Mouse (Mus musculus): ENCODE measurements around the gene Aurkb.
A peak's percentile ranks its signal among the peaks of the same experiment; 100 is the strongest.

Gene Aurkb

GRCm38 (mm10) chr11:69064259-69065133 is 19.0 kb downstream of the Aurkb start:
- DNase-seq = no peak

GRCm38 (mm10) chr11:69065394-69065925 is 20.0 kb downstream of the Aurkb start:
- no peak for DNase-seq

GRCm38 (mm10) chr11:69066163-69066861 is 20.9 kb downstream of the Aurkb start:
- DNase-seq = peak; percentile 30 to 49

- DNase-seq = peak; percentile 93 to 94
Measured at GRCm38 (mm10) chr11:69066956-69067355, 21.5 kb downstream of the Aurkb start.

- DNase-seq = no peak
Measured at GRCm38 (mm10) chr11:69067601-69068000, 22.2 kb downstream of the Aurkb start.

- DNase-seq = peak in 1 of 2 experiments; percentile 67
Measured at GRCm38 (mm10) chr11:69070093-69070492, 24.6 kb downstream of the Aurkb start.

GRCm38 (mm10) chr11:69070590-69071222 is 25.3 kb downstream of the Aurkb start, which contains the start of gene Tmem107:
Gene Tmem107, plus strand, starts transcription at chr11:69070806.
- DNase-seq = peak; percentile 94 to 97

GRCm38 (mm10) chr11:69071262-69071661 is 25.8 kb downstream of the Aurkb start:
- DNase-seq = no peak

GRCm38 (mm10) chr11:69072234-69072633 is 26.8 kb downstream of the Aurkb start:
- no peak for DNase-seq

GRCm38 (mm10) chr11:69072666-69073064 is 27.2 kb downstream of the Aurkb start:
- no peak for DNase-seq

- peak; percentile 80 to 88 for DNase-seq
Measured at GRCm38 (mm10) chr11:69073065-69073888, 27.8 kb downstream of the Aurkb start.

- no peak for DNase-seq
Measured at GRCm38 (mm10) chr11:69073951-69074775, 28.7 kb downstream of the Aurkb start.

- DNase-seq = no peak
Measured at GRCm38 (mm10) chr11:69074776-69075069, 29.3 kb downstream of the Aurkb start.

GRCm38 (mm10) chr11:69075764-69076479 is 30.5 kb downstream of the Aurkb start:
- DNase-seq = no peak

GRCm38 (mm10) chr11:69076572-69076971 is 31.1 kb downstream of the Aurkb start:
- DNase-seq = no peak

GRCm38 (mm10) chr11:69077316-69077715 is 31.9 kb downstream of the Aurkb start:
- no peak for DNase-seq

- DNase-seq = no peak
Measured at GRCm38 (mm10) chr11:69078041-69078440, 32.6 kb downstream of the Aurkb start.

GRCm38 (mm10) chr11:69078805-69079438 is 33.5 kb downstream of the Aurkb start:
- no peak for DNase-seq

- no peak for DNase-seq
Measured at GRCm38 (mm10) chr11:69080102-69080854, 34.8 kb downstream of the Aurkb start.

- no peak for DNase-seq
Measured at GRCm38 (mm10) chr11:69080855-69081222, 35.4 kb downstream of the Aurkb start.

Data from kidney, postnatal 4 days (tissue).